Mouse (Mus musculus): ENCODE measurements around the gene P2rx3.

GRCm38 (mm10) chr2:85034169-85034568, 3.1 kb downstream of the P2rx3 start:
- TF ChIP-seq GATA1 (IDR thresholded peaks at IDR 0.05; ENCODE audit: borderline replicate concordance, low read length) (no peak), FLI1 (IDR thresholded peaks at IDR 0.05; ENCODE audit: low read length) (no peak)

Data from megakaryocyte, embryonic 14.5 days (primary cell).